Mouse (Mus musculus) embryonic facial prominence, embryonic 11.5 days (tissue): ENCODE results near the gene Kcnj1. TPM values are rescaled to one million over a fixed set of nuclear protein-coding genes. Genes with fewer than 3 reads are reported as not detected.

Experiments used
- polyA plus RNA-seq: library from polyadenylated mRNA; unstranded; fragments of >200 nt; fragmentation: Nextera tagmentation; extraction: Ambion mirVana; gene quantifications from 2 replicates; pipeline ENCODE4 v1.2.1, GENCODE M21; 2014

Gene Kcnj1
- polyA plus RNA-seq, 1 experiment from 2014 or later, result not detected

Other genes with a start within 250 kb of the Kcnj1 start
- 0.14 and 0.25 TPM in 2 replicates for gene Kcnj5, start 28.1 kb upstream of the Kcnj1 start, polyA plus RNA-seq
- gene Fli1, start 170.4 kb downstream of the Kcnj1 start, polyA plus RNA-seq, result 42.1 and 48.0 TPM in 2 replicates